Mouse (Mus musculus) bone marrow, adult 2 months (tissue): Measurements from ENCODE around the gene Six6. TPM values are rescaled to one million over a fixed set of nuclear protein-coding genes. Genes with fewer than 3 reads are reported as not detected.

Experiments used
- H3K27ac ChIP-seq: fragments of 200-500 bp; 2 replicates; pipeline ENCODE4 v1.5.1; 2012; ENCODE audit warnings: low read depth, mild to moderate bottlenecking, control low read depth, inconsistent platforms, low read length; ENCODE audit not compliant: control insufficient read depth, poor library complexity, insufficient read depth
- H3K4me1 ChIP-seq: fragments of 200-500 bp; 2 replicates; pipeline ENCODE4 v1.6.1; 2011; ENCODE audit warnings: low read length; ENCODE audit not compliant: control insufficient read depth, insufficient read depth
- H3K4me3 ChIP-seq: fragments of 200-500 bp; replicated peaks from 2 replicates; pipeline ENCODE3; 2011; ENCODE audit warnings: mild to moderate bottlenecking, low read depth, low read length, control low read depth; ENCODE audit not compliant: control insufficient read depth
- CTCF ChIP-seq: fragments of 200-500 bp; IDR thresholded peaks from 2 replicates; pipeline ENCODE4 v1.5.1; 2011; ENCODE audit warnings: low read length, control low read depth; ENCODE audit not compliant: control insufficient read depth, insufficient read depth
- POLR2A ChIP-seq: fragments of 200-500 bp; IDR thresholded peaks from 2 replicates; pipeline ENCODE4 v1.6.1; 2011; ENCODE audit warnings: low read depth, mild to moderate bottlenecking, control low read depth, low read length, borderline replicate concordance; ENCODE audit not compliant: control insufficient read depth
- WGBS: fragments of 180-500 bp; shearing (Covaris S2); methylation state at CpG from one replicate; pipeline ENCODE4 v1.1.7; 2018; 5-methylcytosine and 5-hydroxymethylcytosine counted together
- polyA plus RNA-seq: library from polyadenylated mRNA; stranded (reverse); fragments of >200 nt; gene quantifications from 2 replicates; pipeline ENCODE4 v1.2.4, GENCODE M21; 2011; ENCODE audit warnings: low replicate concordance; ENCODE audit not compliant: missing spikeins, insufficient read depth, insufficient read length

The Six6 gene
- polyA plus RNA-seq, 1 experiment: not detected

DNA sequence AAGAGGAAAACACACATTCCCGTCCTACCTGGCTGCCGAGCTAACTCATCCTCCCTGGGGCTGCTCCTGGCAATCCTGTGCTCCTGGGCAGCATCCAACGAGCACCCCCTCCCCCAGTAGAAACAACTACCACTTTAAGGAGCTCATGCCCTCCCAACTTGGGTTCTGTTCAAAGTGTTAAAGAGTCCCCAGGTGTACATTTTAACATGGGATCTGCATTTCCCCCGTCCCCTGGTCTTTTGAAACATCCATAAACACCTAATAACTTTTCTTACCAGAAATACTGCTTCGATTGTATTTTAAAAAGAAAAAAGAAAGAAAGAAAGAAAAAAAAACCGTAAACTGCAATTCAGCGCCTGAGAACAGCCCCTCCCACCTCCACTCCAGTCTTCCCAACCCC is 36.5 kb downstream of the Six6 start:
- no peak overlapping the region for H3K4me3 ChIP-seq
- H3K27ac ChIP-seq: no peak overlapping the region
- WGBS: 11% methylated on average over 7 of the region's 7 CpGs
- H3K4me1 ChIP-seq: no peaks in the 10 kb centered on the region
- no peak for TF ChIP-seq POLR2A
- no peak for TF ChIP-seq CTCF

DNA sequence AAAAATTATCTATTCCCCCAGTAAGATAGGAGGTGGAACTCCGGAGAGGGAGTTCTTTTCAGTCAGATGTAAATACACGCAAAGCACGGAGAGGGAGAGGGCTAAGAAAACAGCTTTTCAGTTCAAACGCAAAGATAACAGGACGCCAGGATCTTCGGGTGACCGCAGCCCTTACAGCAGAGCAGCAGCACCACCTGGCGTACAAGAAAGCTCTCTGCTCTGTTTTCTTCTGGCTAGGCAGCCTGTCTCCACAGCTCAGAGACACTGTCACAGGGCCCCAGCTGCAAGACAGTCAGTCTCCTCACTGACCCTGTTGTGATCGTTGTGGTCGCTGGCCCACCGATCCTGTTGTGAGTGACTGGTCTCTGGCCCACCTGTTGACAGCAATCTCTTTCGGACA is 37.0 kb downstream of the Six6 start:
- no peak overlapping the region for H3K27ac ChIP-seq
- H3K4me1 ChIP-seq: no peaks in the 10 kb centered on the region
- H3K4me3 ChIP-seq: no peak overlapping the region
- 3% methylated on average over 12 of the region's 12 CpGs for WGBS
- TF ChIP-seq POLR2A: no peak
- peak; percentile 79 for TF ChIP-seq CTCF

DNA sequence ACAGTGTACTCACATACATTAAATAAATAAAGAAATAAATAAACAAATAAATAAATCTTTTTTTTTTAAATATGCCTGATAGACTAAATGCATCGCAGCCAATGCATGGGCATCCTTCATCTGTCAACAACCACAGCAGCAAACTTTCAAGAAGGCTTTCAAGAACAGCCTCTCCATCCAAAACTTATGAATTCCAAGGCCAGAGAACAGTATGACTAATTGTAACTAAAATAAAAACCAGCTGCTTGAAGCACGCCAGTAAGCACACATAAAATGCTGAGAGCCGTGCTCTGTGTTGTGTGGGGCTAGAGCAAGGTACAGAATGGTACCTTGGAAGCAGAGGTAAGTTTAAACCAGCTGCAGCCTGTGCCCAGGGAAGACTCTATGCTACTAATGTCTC is 38.2 kb downstream of the Six6 start:
- Histone ChIP-seq H3K4me3 (no peak overlapping the region), H3K4me1 (no peaks in the 10 kb centered on the region), H3K27ac (no peak overlapping the region)
- 85% methylated on average over 3 of the region's 3 CpGs for WGBS
- TF ChIP-seq CTCF (no peak), POLR2A (no peak)

DNA sequence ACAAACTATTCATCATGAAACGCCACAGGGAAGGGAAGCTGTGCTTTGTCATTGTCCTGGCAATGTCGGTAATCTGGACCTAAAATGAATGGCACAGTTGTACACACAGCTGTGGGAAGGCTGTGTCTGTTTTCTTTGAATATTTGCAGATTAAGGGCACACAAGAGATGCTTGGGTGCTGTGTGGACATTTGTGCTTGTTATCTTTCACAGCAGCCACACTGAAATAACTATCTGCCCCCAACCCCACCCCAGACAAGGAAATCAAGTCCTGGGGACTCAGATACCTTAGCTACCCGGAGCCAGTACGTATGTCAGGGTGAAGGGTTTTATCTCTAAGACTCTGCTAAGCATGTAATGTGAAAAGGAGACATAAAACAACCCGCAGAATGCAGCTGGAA is 39.5 kb downstream of the Six6 start:
- TF ChIP-seq CTCF (no peak), POLR2A (no peak)
- no peak overlapping the region for H3K4me3 ChIP-seq
- 54% methylated on average over 5 of the region's 5 CpGs for WGBS
- H3K27ac ChIP-seq: no peak overlapping the region
- no peaks in the 10 kb centered on the region for H3K4me1 ChIP-seq

DNA sequence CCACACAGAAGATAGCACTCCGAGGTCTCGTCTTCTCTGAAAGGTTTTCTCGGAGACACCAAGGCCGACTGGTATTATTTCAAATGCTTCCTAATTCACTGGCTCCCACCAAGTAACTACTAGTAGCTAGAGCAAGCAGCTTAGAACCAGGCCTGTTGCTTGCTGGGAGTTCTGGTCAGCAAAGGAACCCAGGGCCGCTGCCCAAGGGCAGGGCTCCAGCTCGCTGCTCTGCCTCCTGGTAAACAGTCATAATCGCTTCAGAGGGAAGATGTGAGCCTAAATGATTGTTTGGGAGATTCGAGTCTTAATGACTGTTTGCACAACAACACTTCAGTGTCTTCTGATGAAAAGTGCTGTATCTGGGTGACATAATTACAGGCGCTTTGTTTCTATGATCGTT is 42.9 kb downstream of the Six6 start:
- 79% methylated on average over 10 of the region's 10 CpGs for WGBS
- Histone ChIP-seq H3K4me1 (no peaks in the 10 kb centered on the region), H3K4me3 (no peak overlapping the region), H3K27ac (no peak overlapping the region)
- no peak for TF ChIP-seq CTCF
- no peak for TF ChIP-seq POLR2A

DNA sequence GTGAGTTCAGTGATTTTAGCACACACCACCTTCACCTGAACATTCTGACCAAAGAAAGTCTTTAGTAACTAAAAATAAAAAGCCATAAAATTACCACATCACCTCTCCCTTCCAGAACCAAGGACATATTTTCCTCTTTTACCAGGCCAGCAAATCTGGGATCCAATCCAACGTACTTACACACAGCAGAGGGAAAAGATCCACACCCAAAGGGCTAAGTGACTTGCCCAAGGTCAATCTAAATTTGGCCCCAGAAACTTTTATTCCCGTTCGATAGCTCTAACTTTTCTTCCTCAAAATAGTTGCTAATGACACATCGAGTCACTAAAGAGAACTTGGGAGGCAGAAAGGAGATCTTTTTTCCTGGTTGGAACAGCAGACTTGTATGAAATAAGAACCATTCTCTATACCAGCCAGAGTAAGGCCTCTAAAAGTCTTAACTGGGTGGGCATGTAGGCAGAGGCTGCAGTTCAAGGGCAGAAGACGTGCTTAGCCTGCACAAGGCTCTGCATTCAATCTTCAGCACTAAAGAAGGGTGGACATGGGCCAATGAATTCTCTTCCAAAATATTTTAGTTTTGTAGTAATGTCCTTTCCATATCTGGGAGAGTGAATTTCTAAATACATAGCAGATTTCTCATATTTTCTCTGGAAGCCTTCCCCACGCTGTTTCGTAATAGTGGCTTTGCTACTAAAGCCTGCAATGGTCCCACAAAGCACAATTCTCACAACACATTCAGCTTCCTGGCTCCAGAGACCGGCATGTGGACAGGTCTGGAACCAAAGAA is 43.6 kb downstream of the Six6 start:
- 70% methylated on average over 8 of the region's 8 CpGs for WGBS
- no peak overlapping the region for H3K27ac ChIP-seq
- TF ChIP-seq POLR2A (no peak), CTCF (no peak)
- H3K4me1 ChIP-seq: no peaks in the 10 kb centered on the region
- no peak overlapping the region for H3K4me3 ChIP-seq

Other genes starting within 250 kb of the Six6 start
- 41.7 and 42.4 TPM in 2 replicates for gene Ppm1a, start 182.4 kb upstream of the Six6 start, polyA plus RNA-seq
- 0.99 and 2.3 TPM in 2 replicates for gene 4930447C04Rik, start 882 bp downstream of the Six6 start, polyA plus RNA-seq
- 2.7 and 4.1 TPM in 2 replicates for gene Six1, start 114.0 kb downstream of the Six6 start, polyA plus RNA-seq
- gene Six4, start 173.6 kb downstream of the Six6 start, polyA plus RNA-seq: 0.14 and 2.0 TPM in 2 replicates
- 2.9 and 5.2 TPM in 2 replicates for gene Mnat1, start 183.8 kb downstream of the Six6 start, polyA plus RNA-seq